18 mouse cellular contexts compared by ENCODE assay signal in genomic region chr8:123082993-123083392, GRCm38 (mm10). TPM values are rescaled to one million over a fixed set of nuclear protein-coding genes. Genes with fewer than 3 reads are reported as not detected.
"Had no signal": no experiment of that assay in that cellular context is flagged by ENCODE, and none has a peak within 500 bp of the region (broad histone marks: within the 10 kb centered on the region; RNA-seq: fewer than 3 reads in every experiment).

No protein-coding gene starts in this region.

- H3K4me1 ChIP-seq: kidney, embryonic 15.5 days; limb, embryonic 13.5 days; midbrain, embryonic 12.5 days; midbrain, embryonic 15.5 days had no signal

- ATAC-seq: liver, postnatal 0 days; lung, postnatal 0 days; midbrain, embryonic 15.5 days had no signal

- H3K4me2 ChIP-seq: kidney, embryonic 15.5 days; limb, embryonic 13.5 days; lung, embryonic 14.5 days; midbrain, embryonic 12.5 days; midbrain, embryonic 15.5 days had no signal

- H3K9me3 ChIP-seq: kidney, embryonic 15.5 days; limb, embryonic 13.5 days; midbrain, embryonic 12.5 days; midbrain, embryonic 15.5 days had no signal

- H3K4me3 ChIP-seq: kidney, embryonic 15.5 days; limb, embryonic 13.5 days; midbrain, embryonic 12.5 days; midbrain, embryonic 15.5 days had no signal

- H3K27me3 ChIP-seq: kidney, embryonic 15.5 days; limb, embryonic 13.5 days; midbrain, embryonic 12.5 days; midbrain, embryonic 15.5 days had no signal

- DNase-seq: kidney, adult 11 months; kidney, adult 8-10 months; kidney, postnatal 10 days; kidney, postnatal 36 days; left cerebral cortex, postnatal 4 days; liver, postnatal 0 days; lung, embryonic 14.5 days; thymus, adult 2 months; thymus, postnatal 14 days; thymus, postnatal 4 days had no signal

- H3K9ac ChIP-seq: kidney, embryonic 15.5 days; limb, embryonic 13.5 days; liver, embryonic 14.5 days; liver, postnatal 0 days; lung, embryonic 14.5 days; midbrain, embryonic 12.5 days; midbrain, embryonic 15.5 days had no signal

- H3K27ac ChIP-seq: kidney, embryonic 15.5 days; limb, embryonic 13.5 days; liver, embryonic 14.5 days; macrophage; midbrain, embryonic 12.5 days; midbrain, embryonic 15.5 days; stomach, postnatal 0 days had no signal

RNA-seq across cellular contexts. Expression of gene Cpne7, which starts 34.2 kb away (rescaled TPM):
- polyA plus RNA-seq: macrophage had no signal
